Mouse (Mus musculus) CH12F3 (cell line): Measurements from ENCODE around the gene Btrc.

ENCODE experiments used
- in situ Hi-C: fragments of 300-500 bp; cut with MboI; formaldehyde crosslinking; loops from 2 replicates; pipeline ENCODE4 v1.14.3; 2020; ENCODE audit warnings: low sequenced_read_pairs

Btrc gene

GRCm38 (mm10) chr19:45469760-45470159 lies 106.2 kb downstream of the Btrc start:
- in situ Hi-C loops, result no loop called here

DNA sequence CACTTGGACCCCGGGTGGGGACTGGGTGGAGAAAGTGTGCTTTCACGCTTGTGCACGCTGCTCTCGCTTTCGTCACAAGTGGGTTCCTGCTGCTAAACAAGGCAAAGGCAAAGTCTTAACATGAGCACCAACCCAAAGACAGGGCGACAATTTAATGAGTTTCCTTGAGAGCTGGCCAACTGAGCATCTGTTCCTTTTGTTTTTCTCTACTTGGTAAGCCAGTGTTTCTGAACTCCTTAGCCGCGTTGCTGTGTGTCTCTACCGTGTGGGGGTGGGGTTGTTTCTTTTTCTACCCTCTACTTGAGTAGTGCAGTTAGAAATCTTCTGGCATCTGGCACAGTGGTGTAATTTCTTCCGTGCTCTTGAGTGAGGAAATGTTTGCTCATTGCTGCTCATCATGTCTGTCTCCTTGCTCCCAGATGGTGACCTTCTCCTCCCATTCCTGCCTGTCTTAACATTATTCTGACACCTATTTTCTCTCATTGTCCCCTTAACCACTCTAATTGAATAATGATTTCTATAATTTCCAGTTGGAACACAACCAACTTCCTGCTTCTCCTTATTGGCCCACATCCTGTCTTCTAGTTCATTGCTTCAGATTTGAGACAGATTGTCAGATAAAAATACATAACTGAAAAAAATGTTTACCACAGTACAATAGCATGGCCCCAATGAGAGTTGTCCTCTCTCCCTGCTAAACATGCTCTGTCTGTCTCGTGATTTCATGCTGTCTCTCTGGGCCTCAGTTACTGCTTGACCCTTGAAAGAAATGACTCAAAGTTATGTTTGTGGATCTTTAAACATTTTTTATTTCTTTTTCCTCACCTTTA lies 109.4 kb downstream of the Btrc start:
- in situ Hi-C loops, result no loop called here

DNA sequence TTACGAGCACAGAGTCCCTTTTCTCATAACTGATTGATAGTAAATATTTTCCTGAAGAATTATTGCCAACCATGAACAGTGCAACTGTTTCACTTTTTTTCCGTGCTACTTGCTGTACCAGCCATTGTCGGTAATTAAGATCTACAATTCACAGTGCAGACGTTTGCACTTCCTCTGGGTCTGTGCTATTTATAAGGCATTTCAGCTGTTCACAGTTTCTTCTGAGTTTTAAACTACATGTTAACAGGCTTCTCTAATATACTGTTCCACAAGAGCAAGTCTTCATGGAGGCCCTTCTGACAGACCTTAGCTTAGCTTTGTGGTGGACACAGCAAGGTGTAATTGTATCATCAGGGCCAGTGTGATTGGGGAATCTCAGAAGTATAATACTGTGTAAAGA lies 111.2 kb downstream of the Btrc start:
- in situ Hi-C loops, result no loop called here

DNA sequence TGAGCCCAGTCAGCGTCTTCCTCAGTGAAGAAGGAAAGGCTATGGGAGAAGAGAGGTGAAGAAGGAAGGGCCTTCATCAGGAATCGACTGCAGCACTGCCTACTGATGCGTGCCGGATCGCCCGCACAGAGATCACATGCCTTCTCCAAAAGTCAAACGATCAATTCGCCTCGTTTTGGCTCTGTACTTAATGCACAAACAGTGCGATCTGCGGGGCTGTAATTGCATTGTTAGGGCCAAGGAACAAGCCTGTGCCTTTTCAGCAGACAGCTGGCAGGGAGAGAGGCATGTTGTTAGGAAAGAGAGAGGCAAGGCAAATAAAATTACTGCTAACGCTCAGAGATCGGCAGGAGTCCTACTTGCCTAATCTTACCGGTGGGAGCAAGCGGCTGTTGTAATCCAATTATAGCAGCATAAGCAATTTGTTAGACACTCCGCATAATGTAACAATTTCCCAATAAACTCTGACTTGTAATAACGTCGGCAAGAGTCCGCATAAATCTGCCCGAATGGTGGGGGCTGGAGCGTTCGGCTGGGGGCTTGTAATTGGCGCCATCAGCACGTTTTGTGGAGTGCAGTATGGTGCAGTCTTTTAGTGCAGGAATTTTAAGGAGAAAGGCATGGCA lies 112.5 kb downstream of the Btrc start:
- in situ Hi-C loops, result no loop called here

GRCm38 (mm10) chr19:45479548-45479947 lies 116.0 kb downstream of the Btrc start:
- in situ Hi-C loops, result no loop called here

DNA sequence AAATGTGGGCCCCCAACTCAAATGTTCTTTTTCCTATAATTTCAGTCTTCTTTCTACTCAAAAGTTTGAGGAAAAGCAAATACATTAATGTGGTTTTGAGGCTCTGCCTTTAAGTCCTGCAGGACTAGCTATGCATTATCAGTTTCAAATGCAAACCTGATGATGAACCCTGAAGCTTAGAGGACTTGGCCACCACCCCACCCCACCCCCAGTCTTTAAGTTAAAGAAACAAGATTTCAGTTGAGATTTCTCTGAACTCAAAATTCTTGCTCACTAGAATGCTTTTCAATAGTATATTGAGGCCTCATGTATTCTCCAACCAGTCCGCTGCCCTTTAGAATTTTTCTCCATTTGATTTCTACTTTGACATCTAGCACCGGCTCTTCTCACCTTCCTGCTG lies 117.0 kb downstream of the Btrc start:
- in situ Hi-C loops, result no loop called here

- in situ Hi-C loops, result no loop called here
Observed at GRCm38 (mm10) chr19:45480951-45481350, 117.4 kb downstream of the Btrc start.

DNA sequence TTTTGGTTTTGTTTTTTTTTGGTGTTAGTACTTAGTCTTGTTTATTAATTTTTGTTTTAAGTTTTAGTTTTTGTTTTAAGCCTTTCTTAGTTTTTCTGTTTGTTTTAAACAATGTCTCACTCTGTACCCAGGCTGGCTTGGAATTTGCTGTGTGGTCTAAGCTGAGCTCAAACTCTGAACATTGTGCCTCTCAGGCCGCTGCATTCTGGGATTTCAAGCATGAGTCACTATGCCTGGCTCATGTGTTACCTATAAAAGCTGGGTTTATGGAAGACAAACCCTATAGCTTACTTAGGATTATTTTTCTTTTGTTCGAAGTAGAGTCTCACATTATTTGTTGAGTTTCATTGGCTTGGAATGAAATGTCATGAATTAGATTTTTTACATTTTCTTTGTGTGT lies 119.9 kb downstream of the Btrc start:
- in situ Hi-C loops, result no loop called here

- in situ Hi-C loops, result no loop called here
Observed at GRCm38 (mm10) chr19:45486206-45486991, 122.9 kb downstream of the Btrc start.

- in situ Hi-C loops, result no loop called here
Observed at GRCm38 (mm10) chr19:45486992-45487387, 123.5 kb downstream of the Btrc start.

GRCm38 (mm10) chr19:45489961-45490360 lies 126.4 kb downstream of the Btrc start:
- in situ Hi-C loops, result no loop called here

DNA sequence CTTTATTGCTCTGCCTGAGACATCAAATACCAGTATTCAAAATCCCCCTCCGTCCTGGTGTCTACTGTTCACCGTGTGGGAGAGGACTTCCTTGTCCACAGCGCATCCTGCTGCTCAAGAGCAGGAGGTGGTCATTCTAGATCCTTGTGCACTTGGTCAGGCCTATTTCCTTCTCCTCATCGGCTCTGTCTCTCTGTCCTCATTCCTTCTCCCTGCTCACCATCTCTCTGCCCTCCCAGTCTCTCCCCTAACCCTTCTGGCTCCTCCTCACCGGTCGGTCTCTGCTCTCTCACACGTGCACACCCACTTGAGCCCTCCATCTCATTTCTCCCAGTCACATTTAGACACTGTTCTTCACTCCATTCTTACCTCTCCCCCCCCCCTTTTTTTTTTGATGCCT lies 127.7 kb downstream of the Btrc start:
- in situ Hi-C loops, result no loop called here

- in situ Hi-C loops, result no loop called here
Observed at GRCm38 (mm10) chr19:45494121-45494775, 130.7 kb downstream of the Btrc start.

DNA sequence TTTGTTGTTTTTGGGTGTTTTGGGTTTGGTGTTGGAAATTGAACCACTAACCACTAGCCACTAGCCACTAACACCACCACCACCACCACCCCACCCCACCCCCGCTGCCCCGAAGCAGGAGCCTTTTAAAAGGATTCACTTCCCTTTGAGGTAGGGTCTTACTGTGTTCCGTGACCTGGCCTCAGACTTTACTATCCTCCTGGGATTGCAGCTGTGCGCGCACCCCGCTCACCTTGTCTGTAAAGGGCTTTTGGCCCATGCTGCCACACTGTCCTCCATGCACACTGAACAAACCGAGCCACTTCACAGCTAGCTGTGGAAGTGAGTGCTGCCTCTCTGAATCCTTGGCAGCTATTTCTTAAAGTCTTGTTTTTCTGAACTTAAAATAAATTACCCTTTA lies 141.9 kb downstream of the Btrc start:
- in situ Hi-C loops, result no loop called here

GRCm38 (mm10) chr19:45507531-45507930 lies 144.0 kb downstream of the Btrc start:
- in situ Hi-C loops, result no loop called here

GRCm38 (mm10) chr19:45510680-45511079 lies 147.1 kb downstream of the Btrc start:
- in situ Hi-C loops, result no loop called here

DNA sequence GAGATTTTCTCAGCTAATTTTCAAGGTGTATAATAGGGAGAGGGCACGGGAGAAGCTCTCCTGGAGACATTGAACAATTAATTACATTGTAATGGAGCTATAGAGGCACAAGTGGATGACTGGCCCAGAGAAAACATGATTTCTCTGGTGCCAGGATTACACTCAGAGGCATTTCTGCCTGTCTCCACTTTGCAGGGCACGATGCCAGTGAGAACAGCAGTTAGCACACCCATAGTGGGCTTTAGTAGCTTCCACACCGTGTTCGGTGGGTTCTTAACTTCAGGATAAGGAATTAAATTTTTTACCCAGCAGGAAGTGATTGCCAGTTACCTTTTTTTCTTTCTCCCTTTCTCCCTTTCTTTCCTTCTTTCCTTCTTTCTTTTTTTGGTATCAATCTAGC lies 147.9 kb downstream of the Btrc start:
- in situ Hi-C loops, result no loop called here

GRCm38 (mm10) chr19:45515341-45515740 lies 151.8 kb downstream of the Btrc start:
- in situ Hi-C loops, result no loop called here

- in situ Hi-C loops, result no loop called here
Observed at GRCm38 (mm10) chr19:45516264-45516663, 152.7 kb downstream of the Btrc start.

DNA sequence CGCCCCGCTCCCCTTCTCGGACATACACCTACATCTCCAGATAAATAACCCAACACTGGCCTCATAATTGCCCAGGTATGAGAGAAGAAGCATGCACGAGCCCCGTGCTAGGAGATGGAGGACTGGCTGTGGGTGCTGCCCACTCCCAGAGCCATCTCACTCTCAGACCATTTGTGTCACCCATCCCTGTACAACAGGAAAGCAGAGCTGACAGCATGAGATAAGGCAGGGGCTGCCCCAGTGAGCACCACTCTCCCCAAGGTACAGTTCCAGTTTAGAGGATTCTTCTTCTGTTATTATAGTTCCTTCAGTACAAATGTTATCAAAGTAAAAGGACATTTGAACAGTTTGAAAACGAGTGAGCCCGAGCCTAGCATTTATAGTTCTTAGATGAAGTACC lies 163.8 kb downstream of the Btrc start:
- in situ Hi-C loops, result no loop called here

- in situ Hi-C loops, result no loop called here
Observed at GRCm38 (mm10) chr19:45527931-45528534, 164.5 kb downstream of the Btrc start.
